Mouse (Mus musculus) cerebellum, postnatal 10 days (tissue): ENCODE measurements around the gene Cpne6.
A peak's percentile ranks its signal among the peaks of the same experiment; 100 is the strongest.

Source experiments
- DNase-seq, 2 experiments: peaks; one replicate each; pipeline ENCODE4 v3.0.0; 2021; ENCODE audit warnings: mixed read lengths in 2 of 2

Gene Cpne6

GRCm38 (mm10) chr14:55557003-55557402, 46.8 kb downstream of the Cpne6 start:
- DNase-seq = peak; percentile 93 to 95

- no peak for DNase-seq
Observed at GRCm38 (mm10) chr14:55557587-55557986, 47.3 kb downstream of the Cpne6 start.

GRCm38 (mm10) chr14:55558740-55559448, 48.6 kb downstream of the Cpne6 start:
- no peak for DNase-seq

- peak; percentile 94 to 96 for DNase-seq
Observed at GRCm38 (mm10) chr14:55559799-55560201, 49.6 kb downstream of the Cpne6 start, which contains the start of gene Dcaf11. Dcaf11 (plus strand) TSS chr14:55560006.

GRCm38 (mm10) chr14:55560202-55561073, 50.2 kb downstream of the Cpne6 start, which contains the start of gene A730061H03Rik:
A730061H03Rik (minus strand) TSS chr14:55560406.
- peak; percentile 99 for DNase-seq

- DNase-seq = no peak
Observed at GRCm38 (mm10) chr14:55561860-55562259, 51.6 kb downstream of the Cpne6 start.

GRCm38 (mm10) chr14:55563249-55563648, 53.0 kb downstream of the Cpne6 start:
- DNase-seq = no peak

- no peak for DNase-seq
Observed at GRCm38 (mm10) chr14:55565748-55566147, 55.5 kb downstream of the Cpne6 start.
